Mouse (Mus musculus) CD8-positive naive resting alpha-beta T cell, adult 2 months (primary cell): ENCODE measurements around the gene Nck1.

ENCODE experiments used
- DNase-seq, 2 experiments: peaks; one replicate each; pipeline ENCODE4 v3.0.0; 2022; ENCODE audit warnings: low read depth in 2 of 2, low spot score in 2 of 2

Gene Nck1

DNA sequence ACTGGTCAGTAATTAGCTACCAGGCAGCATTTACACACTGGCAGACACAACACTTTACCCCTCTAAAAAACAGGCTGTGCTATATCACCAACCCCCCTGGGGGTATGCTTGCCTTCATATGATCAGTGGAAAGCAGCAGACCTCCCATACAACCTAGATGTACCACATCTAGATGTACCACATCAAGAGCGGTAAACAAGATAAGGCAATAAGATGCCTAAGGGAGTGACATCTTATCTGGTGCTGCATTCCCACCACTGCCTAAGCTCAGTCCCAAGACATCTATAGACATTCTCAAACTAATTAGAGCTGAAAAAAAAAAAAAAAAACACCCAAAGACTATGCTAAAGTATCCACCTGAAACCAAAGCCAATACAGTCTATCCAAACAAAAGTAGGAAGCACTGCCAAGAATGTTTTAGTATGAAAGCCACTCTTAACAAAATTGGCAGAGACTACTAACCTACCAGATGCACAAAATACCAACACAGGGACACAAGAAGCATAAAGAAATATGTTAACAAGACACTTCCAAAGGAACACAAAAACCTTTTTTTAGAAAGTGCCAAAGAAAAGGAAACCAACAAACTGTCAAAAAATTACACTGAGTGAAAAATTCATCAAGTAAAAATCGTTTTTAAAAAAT is 10.2 kb downstream of the Nck1 start:
- no peak for DNase-seq

DNA sequence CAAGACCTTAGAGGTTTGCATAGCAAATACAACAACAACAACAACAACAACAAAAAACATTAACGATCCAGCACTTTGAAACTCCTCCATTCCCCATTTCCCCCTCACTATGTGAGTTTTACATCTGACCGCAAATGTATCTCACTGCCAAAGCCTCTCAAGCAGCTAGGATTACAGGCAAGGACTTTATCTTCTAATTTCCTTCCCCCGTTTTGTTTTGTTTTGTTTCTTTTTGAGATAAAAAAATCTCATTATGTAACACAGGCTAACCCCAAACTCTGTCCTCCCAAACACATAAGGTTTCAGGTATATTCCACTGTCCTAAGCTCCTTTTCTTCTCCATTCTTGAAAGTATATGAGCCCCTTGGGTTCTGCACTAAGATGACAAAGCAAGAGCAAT is 11.2 kb downstream of the Nck1 start:
- no peak for DNase-seq

DNA sequence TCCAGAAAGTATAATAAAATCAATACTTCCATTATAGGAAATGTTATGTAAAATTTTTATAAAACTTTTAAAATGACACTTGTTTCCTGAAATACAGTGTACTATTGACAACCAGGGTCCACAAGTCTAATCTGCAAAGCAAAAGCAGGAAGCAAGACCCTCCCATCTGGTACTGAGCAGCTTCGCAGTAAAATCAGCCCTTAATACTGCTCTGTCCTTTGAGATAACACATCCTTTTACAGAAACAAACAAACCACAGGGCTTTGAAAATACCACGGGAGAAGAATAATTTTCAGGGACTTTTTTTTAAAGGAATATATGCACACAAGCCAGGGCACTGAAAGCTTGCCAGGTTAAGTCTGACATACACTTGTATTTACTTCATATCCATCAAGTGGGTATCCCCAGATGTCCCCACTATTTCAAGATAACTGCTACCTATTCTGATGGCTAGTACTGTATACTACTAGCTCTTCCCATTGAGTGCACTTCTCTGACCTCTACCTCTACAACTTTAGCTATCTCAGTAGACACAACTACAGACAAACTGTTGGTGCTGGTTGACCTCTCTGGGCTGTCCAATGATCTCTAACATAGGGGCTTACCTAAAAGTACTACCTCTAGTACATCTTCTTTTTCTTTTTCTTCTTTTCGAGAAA is 13.0 kb downstream of the Nck1 start:
- no peak for DNase-seq

DNA sequence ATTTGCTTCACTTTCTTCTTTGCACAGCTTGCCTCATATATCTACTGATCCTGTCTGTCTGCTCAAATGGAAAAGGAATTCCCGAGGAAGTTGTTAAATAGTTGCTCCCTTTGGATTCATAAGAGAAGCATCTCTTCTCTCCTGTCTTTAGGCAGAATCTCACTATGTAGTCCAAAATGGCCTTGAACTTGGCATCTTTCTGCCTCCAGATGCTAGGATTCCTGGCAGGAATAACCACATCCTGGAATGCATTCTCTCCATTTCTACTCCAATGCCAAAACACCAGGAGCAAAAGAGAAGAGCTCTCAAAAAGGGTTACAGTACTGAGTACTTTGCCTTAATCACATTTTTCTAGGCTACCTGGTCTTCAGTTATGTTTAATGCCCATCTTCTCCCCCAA is 14.6 kb downstream of the Nck1 start:
- no peak for DNase-seq

DNA sequence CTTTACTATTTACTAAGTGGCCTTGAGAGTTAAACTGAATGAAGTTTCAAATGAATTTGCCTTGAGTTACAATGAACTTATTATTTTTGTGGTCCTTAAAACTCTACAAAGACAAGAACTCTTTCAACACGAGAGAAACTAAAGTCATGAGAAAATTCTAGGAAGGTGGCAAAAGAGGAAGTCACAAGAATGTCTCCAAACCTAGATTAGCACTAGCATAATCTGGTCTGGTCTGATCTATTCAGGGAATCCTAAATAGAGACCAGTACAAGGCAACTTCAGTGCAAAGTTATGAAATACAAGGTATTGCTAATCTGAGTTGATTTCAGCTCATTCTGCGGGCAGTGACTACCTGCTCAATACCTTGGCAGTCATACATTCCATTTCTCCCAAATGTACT is 20.7 kb downstream of the Nck1 start:
- DNase-seq, result no peak

DNA sequence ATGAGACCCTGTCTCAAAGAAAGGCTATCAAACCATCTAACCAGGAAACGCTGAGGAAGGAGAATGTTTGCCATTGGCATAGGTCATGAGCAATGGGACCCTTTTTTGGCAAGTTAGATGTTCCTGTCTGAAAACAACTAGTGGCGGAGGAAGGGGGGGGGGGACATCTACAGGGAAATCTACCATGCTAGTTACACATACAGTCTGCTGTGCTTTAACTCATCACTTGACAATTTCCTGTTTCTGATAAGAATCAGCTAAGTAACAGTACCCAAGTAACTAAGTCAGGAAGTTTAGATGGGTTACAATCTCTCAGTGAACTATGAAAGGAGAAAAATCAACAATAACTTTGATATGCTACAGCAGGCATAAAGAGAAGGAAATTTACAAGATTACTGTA is 23.9 kb downstream of the Nck1 start:
- DNase-seq, result no peak

DNA sequence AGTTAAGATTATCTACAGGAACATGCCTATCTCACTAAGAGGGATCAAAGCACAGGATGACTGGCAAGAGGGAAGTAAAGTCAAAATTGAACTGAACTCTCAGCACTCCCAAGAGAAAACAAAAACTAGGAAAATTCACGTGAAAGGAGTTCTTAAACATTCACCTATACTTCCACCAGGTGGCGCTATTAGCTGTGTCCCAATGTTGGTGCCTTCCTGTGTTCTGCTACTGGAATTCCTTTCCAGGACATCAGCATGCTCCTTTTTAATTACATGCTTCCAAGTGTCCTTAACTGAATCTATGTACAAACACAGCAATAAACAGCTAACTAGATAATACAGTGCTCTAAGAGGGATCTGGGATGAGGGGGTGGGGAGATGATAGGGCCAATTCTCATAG is 25.3 kb downstream of the Nck1 start:
- DNase-seq, result peak; percentile 12 to 35

DNA sequence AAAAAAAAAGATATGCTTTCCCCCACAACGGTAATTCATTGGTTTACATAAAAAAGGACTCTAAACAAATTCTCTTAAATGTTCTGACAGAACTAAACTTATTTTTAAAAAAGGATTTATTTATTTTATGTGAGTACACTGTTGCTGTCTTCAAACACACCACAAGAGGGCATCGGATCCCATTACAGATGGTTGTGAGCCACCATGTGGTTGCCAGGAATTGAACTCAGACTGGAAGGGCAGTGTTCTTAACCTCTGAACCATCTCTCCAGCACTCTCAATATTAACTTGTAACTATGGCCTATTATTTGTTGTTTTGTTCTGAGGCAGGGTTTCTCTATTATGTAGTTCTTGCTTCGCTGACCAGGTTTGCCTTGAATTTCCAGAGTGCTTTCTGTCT is 25.9 kb downstream of the Nck1 start:
- no peak for DNase-seq

DNA sequence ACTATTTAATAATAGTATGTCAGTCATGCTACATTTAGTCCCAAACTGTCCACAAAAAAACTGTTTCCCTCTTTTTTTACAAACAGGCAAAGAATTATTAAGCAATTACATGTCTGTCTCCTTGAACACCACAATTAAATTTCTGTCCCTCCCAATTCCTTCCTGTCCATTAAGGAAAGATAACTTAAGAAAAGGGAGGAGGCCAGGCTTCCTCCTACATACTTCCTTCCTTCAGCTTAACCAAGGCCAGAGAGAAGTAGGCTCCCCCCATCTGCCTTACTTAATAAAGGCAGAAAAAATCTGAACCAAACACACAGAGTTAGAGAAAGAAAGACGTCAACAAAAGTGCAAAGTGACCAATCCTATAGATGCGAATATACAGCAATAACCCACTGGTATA is 38.4 kb downstream of the Nck1 start:
- DNase-seq, result no peak

DNA sequence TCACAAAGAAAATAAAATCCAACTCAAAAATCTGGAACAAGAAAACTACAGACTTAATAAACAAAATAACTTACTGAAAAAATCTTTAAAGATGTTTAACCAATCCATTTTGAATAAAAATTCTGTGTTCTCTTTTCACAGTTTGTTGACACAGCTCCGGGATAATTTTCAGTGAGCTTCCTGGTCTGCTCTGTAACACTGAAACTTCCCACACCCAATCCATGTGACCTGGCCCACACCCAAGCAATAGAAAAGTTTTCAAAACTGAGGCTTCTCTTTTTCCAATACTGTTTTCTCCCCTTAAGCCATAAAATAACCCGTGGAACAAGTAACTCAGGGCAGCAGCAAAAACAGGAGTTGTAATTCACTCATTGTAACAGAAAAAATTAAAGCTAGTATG is 39.3 kb downstream of the Nck1 start:
- no peak for DNase-seq

DNA sequence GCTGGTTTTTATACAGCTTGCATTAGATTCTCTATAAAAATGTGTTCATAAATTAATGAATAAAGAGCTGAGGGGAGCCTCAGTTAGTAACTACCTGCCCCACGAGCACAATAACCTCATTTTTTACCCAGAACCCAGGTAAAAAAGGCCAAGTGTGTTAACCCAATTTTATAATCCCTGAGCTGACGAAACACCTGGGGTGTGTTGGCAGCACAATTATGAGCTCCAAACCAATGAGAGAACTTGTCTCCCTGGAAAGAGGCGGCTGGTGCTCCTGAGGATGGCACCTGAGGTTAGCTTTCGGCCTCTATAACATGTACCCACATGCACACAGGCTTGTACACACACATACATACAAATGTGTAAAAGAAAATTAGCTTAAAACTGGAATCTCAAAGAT is 40.4 kb downstream of the Nck1 start:
- DNase-seq, result no peak

DNA sequence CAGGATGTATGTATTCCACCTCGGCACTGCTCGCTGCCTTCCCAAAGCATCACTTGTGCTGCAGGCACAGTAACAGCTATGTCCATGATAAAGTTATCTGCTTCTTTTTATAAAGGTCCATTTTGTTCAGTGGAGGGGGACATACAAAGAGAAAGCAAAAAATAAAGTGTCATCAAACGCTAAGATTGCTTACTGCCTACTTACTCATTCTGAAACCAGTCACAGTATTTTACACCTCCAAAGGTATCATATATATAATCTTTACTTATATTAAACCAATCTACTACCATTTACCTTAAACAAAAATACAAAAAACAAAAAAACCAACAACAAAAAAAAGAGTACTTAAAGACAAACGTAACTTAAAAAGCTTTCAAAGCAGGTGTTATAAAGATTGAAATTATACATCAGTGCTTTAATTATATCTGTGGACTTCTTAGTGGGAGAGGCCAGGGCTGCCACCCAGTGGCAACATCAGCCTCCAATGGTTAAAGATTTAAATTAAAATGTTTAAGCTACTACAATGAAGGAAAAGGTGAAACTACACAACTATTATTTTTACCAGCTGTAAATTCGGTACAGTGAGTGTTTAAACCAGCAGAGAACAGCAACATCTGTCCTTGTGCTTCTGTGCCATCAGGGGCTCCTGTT is 52.2 kb downstream of the Nck1 start:
- peak in 1 of 2 experiments; percentile 9 for DNase-seq

DNA sequence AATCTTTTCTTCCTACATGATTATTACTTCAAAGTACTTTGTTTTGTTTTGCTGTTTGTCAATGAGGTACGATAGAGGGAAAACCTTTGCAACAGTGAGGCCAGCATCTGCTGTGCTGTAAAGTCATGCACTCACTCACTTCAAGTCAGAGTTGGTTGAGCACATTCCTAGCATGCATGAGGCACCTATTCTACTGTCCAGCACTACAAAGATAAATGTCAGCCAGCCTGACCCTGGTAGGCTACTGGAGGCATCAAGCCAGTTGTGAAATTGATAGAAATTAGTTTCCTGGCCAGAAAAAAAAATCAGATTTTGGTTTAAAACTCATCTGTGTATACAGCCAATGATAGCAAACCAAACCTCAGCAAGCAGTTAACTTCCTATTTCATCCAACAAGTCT is 54.5 kb downstream of the Nck1 start:
- DNase-seq, result no peak

DNA sequence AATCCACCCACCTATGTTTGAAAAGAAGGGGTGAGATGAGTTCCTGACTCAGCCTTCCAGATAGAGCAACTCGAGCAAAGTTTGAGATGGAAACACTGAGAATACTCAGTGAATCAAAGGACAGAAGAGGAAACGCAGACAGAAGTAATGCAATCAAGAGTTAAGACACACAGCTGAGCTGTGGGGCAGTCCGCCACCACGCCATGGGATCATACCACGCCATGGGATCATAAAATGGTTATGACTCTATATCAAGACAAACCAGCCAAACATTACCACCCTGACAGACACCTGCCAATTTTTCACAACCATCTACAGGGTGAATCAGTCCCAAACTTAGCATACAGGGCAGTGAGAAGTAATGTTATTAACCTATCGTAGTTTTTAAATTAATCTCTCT is 57.0 kb downstream of the Nck1 start:
- no peak for DNase-seq

DNA sequence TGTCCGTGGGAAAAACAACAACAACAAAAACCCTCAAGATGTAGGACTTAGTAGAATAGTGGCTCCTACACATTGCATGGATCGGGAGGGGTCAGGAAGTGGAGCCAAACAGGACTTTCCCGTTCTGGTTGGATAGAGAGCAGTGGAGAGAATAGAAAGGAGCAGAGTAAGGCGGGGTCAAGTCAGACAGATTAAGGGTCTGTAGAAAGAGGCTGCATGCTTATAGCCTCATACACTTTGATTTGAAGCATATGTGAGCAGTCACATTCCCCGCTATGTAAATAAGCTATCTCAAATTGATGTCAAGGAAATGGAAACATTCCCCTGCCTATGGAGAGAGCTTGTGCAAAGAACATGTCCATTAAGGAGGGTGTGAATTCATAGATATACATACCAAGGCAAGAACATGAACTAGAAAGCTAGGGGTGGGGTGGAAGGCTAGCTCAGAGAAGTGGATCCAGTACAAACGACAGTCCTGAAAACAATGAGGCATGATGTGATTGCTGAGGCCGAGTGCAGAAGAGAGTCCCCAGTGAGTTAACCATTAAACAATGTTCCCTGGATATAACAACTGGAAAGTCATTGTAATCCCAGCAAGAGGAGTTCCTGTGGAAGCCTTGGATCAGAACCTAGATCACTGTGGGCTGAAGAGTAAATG is 57.7 kb downstream of the Nck1 start:
- no peak for DNase-seq

DNA sequence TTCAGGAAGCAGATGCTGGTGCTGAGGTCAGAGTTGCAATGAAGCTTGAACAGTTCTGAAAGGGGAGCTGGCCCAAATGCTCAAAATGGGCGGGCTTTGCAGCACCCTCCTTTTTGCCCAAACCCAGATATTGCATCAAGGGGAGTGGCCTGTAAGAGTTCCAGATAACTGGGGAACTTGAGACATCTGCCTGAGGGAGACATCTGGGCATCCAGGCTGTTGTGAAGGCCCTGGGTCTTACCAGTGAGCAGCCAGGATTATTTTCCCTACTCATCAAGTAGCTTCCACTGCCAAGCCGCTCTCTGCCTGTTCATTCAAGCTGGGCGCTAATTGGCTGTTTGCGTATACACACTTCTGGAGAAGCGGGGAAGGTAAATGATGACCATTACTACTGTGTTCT is 59.5 kb downstream of the Nck1 start, which contains the start of gene Il20rb:
Il20rb (minus strand) TSS at position 358 of the 400 bp plus-strand sequence.
- DNase-seq, result no peak

DNA sequence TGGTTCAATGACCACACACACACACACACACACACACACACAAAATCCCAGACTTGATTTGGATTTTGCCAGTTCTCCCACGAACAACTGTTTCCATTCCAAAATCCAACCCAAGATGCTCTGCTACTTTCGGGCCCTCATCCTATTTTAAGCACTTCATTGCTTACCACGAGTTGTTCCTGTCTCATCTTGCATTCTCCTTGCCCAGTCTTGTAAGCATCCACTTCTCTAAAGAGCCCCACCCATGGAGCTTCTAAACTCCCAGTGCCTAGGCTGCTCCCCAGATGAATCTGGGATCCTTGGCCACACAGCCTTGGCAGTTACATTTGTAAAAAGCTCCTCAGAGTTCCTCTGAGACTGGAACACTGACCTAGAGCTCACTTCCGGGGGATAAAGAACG is 62.6 kb downstream of the Nck1 start:
- DNase-seq, result no peak

DNA sequence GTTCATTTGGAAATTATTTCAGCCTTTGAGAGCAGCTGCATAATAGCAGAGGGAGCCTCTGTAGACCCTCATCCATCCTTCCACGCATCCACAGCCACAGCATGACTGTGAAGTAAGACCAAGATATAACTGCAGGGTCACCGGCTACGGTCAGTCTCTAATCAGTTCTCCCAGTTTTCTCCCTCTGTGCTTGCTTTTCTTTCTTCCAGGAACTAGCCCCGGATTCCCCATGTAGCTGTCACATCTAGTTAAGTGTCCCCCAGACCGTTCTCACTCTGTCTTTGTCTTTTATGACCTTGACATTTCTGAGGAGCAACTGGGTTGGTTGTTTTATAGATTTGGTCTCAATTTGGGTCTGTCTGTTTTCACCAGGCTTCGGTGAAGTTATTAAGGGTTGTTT is 64.3 kb downstream of the Nck1 start:
- no peak for DNase-seq

DNA sequence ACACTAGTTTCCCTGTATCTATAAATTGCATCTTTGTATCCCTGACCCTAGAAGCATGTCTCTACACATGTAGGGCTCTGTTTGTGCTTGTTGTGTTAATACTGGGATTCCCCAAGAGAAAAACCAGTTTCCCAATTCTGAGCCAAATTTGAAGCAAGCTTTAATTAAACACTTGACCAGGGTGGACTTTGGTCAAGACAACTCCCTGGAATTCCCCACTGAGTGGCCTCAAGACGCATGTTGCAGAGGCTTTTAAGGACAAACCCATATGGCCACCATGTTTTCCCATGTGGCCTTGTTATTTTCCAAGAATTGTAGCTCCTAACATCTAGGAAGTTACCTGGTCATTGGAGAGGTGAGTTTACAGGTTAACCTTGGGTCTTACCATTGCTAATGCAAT is 71.9 kb downstream of the Nck1 start:
- no peak for DNase-seq

DNA sequence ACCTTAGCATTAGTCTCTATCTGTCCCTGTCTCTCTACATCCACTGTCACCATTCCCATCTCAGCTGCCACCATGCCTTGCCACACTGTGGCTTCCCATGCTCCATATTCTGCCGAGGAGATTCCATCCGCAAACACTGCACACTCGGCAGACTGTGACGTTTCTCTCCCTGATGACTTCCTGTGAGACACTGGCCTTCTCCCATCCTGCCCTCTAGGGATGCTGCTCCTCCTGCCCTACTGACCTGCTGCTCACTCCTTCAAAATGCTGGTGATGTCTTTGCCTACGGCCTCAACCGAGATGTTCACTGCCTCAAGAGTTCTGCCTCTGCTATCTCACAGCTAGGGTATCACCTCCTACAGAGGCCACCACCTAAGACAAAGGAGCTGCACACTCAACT is 72.6 kb downstream of the Nck1 start:
- no peak for DNase-seq

DNA sequence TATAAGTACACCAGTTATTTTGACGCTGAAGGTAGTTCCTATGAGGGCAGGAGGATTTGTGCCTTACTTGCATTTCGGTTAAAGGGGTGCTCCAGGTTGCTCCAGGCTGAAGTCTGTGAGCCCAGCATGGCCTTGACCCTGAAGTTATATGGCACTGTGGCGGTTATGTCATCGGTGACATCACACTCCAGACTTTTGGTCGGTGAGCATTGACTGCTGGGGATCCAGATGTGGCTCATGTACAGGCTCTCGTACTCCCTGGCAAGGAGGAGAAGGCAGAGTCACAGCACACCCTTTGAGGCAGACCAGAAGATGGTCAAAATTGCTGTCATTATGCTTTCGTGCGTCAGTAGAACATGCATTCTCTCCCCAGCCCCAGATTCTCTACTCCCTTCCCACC is 73.0 kb downstream of the Nck1 start:
- DNase-seq, result no peak

DNA sequence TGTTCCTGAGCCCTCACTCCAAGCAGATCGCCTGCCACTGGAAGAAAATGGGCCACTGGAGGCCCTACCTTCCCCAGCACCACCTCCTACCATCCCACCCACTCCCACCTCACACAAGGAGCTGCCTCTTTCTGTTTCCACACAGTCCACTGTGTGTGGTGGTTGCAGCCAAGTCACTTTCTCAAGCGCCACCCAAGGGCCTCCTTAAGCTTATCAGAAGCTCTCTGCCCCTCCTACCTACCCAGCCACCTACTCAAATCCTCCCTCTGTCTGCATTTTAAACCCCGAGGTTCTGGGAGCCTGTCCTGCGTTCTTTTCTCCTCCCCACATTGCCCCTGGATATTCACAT is 74.4 kb downstream of the Nck1 start:
- DNase-seq, result no peak
